Mouse (Mus musculus) intestine, embryonic 14.5 days (tissue): ENCODE measurements around the gene Nin. TPM values are rescaled to one million over a fixed set of nuclear protein-coding genes. Genes with fewer than 3 reads are reported as not detected.
A peak's percentile ranks its signal among the peaks of the same experiment; 100 is the strongest.

Experiments
- ATAC-seq: fragments of 200-750 bp; cut with Nextera tagmentation; replicated peaks from 2 replicates; pipeline ENCODE4 v1.8.0; 2017; ENCODE audit warnings: low read depth, moderate number of reproducible peaks, moderate TSS enrichment, moderate library complexity; ENCODE audit not compliant: low FRiP score, low TSS enrichment
- DNase-seq: peaks from one replicate; pipeline ENCODE4 v3.0.0-alpha.2; 2018; ENCODE audit warnings: low spot score
- H3K27ac ChIP-seq: fragments of 300-500 bp; sonication (generic); 2 replicates; pipeline ENCODE4 v1.5.1; 2014; ENCODE audit warnings: low read depth, mild to moderate bottlenecking, control low read depth
- H3K27me3 ChIP-seq: fragments of 300-500 bp; sonication (generic); replicated peaks from 2 replicates; pipeline ENCODE4 v1.6.1; 2014; ENCODE audit warnings: low read length, control low read depth; ENCODE audit not compliant: control insufficient read depth, insufficient read depth
- H3K36me3 ChIP-seq: fragments of 300-500 bp; sonication (generic); 2 replicates; pipeline ENCODE4 v1.6.1; 2014; ENCODE audit warnings: low read length, control low read depth; ENCODE audit not compliant: control insufficient read depth, insufficient read depth
- H3K4me1 ChIP-seq: fragments of 300-500 bp; sonication (generic); replicated peaks from 2 replicates; pipeline ENCODE4 v1.6.1; 2014; ENCODE audit warnings: low read length, control low read depth, mixed read lengths; ENCODE audit not compliant: control insufficient read depth, insufficient read depth
- H3K4me2 ChIP-seq: fragments of 300-500 bp; sonication (generic); 2 replicates; pipeline ENCODE4 v1.6.1; 2014; ENCODE audit warnings: low read length
- H3K4me3 ChIP-seq: fragments of 300-500 bp; sonication (generic); 2 replicates; pipeline ENCODE4 v1.5.1; 2014; ENCODE audit warnings: low read depth, low read length, control low read depth, mixed read lengths
- H3K9ac ChIP-seq: fragments of 300-500 bp; sonication (generic); 2 replicates; pipeline ENCODE4 v1.6.1; 2014; ENCODE audit warnings: mild to moderate bottlenecking, low read length
- H3K9me3 ChIP-seq: fragments of 300-500 bp; sonication (generic); 2 replicates; pipeline ENCODE4 v1.6.1; 2016; ENCODE audit warnings: low read length, control low read depth; ENCODE audit not compliant: control insufficient read depth
- WGBS: fragments of 180-500 bp; shearing (Covaris S2); extraction: QIAGEN DNeasy Blood & Tissue Kit; methylation state at CpG from one replicate; pipeline ENCODE4 v1.1.7; 2014; 5-methylcytosine and 5-hydroxymethylcytosine counted together
- polyA plus RNA-seq: library from polyadenylated mRNA; unstranded; fragments of >200 nt; fragmentation: Nextera tagmentation; extraction: Ambion mirVana; gene quantifications from 2 replicates; pipeline ENCODE4 v1.2.1, GENCODE M21; 2014

Nin gene
- polyA plus RNA-seq, 1 experiment from 2014 or later, result 18.5 TPM

- Histone ChIP-seq H3K9ac (no peak overlapping the region), H3K27ac (no peak overlapping the region), H3K9me3 (0 out of 2 replicates have a peak, but pooled peaks cover 5% of the 10 kb centered on the region), H3K36me3 (peaks cover 6% of the 10 kb centered on the region; the same call in 1 of the 2 replicates), H3K4me2 (no peak overlapping the region), H3K27me3 (no peaks in the 10 kb centered on the region), H3K4me1 (no peaks in the 10 kb centered on the region), H3K4me3 (no peak overlapping the region)
- DNase-seq (no peak), ATAC-seq (no peak)
- WGBS, result 92% methylated on average over 5 of the region's 5 CpGs
Measured at GRCm38 (mm10) chr12:70084198-70084597, 29.3 kb downstream of the Nin start.

- Histone ChIP-seq H3K27me3 (no peaks in the 10 kb centered on the region), H3K9ac (no peak overlapping the region), H3K9me3 (0 out of 2 replicates have a peak, but pooled peaks cover 5% of the 10 kb centered on the region), H3K27ac (no peak overlapping the region), H3K36me3 (0 out of 2 replicates have a peak, but pooled peaks cover 5% of the 10 kb centered on the region), H3K4me3 (no peak overlapping the region), H3K4me1 (no peaks in the 10 kb centered on the region), H3K4me2 (no peak overlapping the region)
- ATAC-seq (no peak), DNase-seq (no peak)
- WGBS, result 98% methylated on average over 4 of the region's 4 CpGs
Measured at GRCm38 (mm10) chr12:70083737-70084136, 29.8 kb downstream of the Nin start.

- 0 out of 2 replicates have a peak, but pooled peaks cover 5% of the 10 kb centered on the region for H3K9me3 ChIP-seq
- no peaks in the 10 kb centered on the region for H3K36me3 ChIP-seq
- no peak for DNase-seq
- WGBS, result 86% methylated on average over 3 of the region's 3 CpGs
- H3K9ac ChIP-seq, result no peak overlapping the region
- no peak overlapping the region for H3K27ac ChIP-seq
- no peak overlapping the region for H3K4me3 ChIP-seq
- no peaks in the 10 kb centered on the region for H3K4me1 ChIP-seq
- H3K4me2 ChIP-seq, result no peak overlapping the region
- no peak for ATAC-seq
- H3K27me3 ChIP-seq, result no peaks in the 10 kb centered on the region
Measured at GRCm38 (mm10) chr12:70082935-70083532, 30.5 kb downstream of the Nin start.

DNA sequence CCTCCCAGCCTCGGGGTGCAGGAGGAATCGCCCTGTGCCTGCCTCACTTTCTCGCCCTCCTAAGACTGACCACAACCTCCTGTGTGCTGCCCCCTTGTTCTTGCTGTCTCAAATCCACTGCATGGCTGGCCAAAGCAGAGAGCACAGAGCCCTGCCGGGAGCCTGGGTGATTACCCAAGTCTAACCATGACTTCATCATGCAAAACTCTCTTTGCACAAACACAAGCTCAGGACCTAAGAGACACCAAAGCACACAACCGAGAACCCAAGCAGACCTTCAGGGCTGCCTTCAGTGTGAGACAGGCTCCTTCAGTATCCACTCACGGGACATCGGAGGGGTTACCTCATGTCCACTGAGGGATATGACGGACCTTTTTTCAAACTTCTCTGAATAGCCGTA, 31.0 kb downstream of the Nin start:
- Histone ChIP-seq H3K4me1 (no peaks in the 10 kb centered on the region), H3K27me3 (no peaks in the 10 kb centered on the region), H3K4me3 (no peak overlapping the region), H3K36me3 (no peaks in the 10 kb centered on the region; the same call in 1 of the 2 replicates), H3K9me3 (0 out of 2 replicates have a peak, but pooled peaks cover 5% of the 10 kb centered on the region), H3K27ac (no peak overlapping the region), H3K9ac (no peak overlapping the region), H3K4me2 (no peak overlapping the region)
- 93% methylated on average over 9 of the region's 9 CpGs for WGBS
- no peak for ATAC-seq
- DNase-seq, result no peak

GRCm38 (mm10) chr12:70078471-70079025, 35.0 kb downstream of the Nin start:
- H3K27ac ChIP-seq, result no peak overlapping the region
- DNase-seq (no peak), ATAC-seq (no peak)
- H3K9me3 ChIP-seq, result no peaks in the 10 kb centered on the region
- no peak overlapping the region for H3K9ac ChIP-seq
- WGBS, result 84% methylated on average over 7 of the region's 7 CpGs
- H3K27me3 ChIP-seq, result no peaks in the 10 kb centered on the region
- H3K4me2 ChIP-seq, result no peak overlapping the region
- no peak overlapping the region for H3K4me3 ChIP-seq
- peaks cover 16% of the 10 kb centered on the region for H3K36me3 ChIP-seq
- H3K4me1 ChIP-seq, result no peaks in the 10 kb centered on the region

GRCm38 (mm10) chr12:70076493-70076892, 37.0 kb downstream of the Nin start:
- H3K36me3 ChIP-seq, result peaks cover 21% of the 10 kb centered on the region
- no peak for ATAC-seq
- no peak overlapping the region for H3K27ac ChIP-seq
- H3K4me2 ChIP-seq, result no peak overlapping the region
- H3K4me1 ChIP-seq, result no peaks in the 10 kb centered on the region
- H3K4me3 ChIP-seq, result no peak overlapping the region
- DNase-seq, result no peak
- no peaks in the 10 kb centered on the region for H3K9me3 ChIP-seq
- no peak overlapping the region for H3K9ac ChIP-seq
- WGBS, result 89% methylated on average over 11 of the region's 11 CpGs
- no peaks in the 10 kb centered on the region for H3K27me3 ChIP-seq

DNA sequence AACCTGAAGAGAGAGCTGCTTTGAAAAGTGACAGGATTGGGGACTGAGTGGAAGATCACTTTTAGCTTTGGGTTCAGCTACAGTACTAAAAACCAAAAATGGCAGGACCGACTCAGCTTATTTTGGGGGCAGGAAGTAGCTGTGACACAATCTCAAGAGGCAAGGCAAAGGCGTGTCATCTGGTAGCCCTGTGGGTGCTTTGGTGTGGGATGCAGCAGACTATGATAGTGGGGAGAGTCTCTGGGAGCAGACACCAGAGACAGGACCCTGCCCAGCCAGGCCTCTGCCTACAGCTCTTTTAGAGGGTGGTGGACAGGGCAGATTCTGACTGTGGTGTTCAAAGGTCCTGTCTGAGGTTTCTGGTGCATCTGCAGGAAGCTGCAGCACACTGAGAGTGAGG, 38.5 kb downstream of the Nin start:
- 93% methylated on average over 2 of the region's 2 CpGs for WGBS
- ATAC-seq (no peak), DNase-seq (no peak)

GRCm38 (mm10) chr12:70070888-70071287, 42.6 kb downstream of the Nin start:
- WGBS, result 67% methylated on average over 7 of the region's 7 CpGs
- peaks cover 13% of the 10 kb centered on the region for H3K36me3 ChIP-seq
- no peak overlapping the region for H3K4me3 ChIP-seq
- H3K4me2 ChIP-seq, result no peak overlapping the region
- H3K9me3 ChIP-seq, result no peaks in the 10 kb centered on the region
- DNase-seq (no peak), ATAC-seq (no peak)
- H3K27me3 ChIP-seq, result no peaks in the 10 kb centered on the region
- no peak overlapping the region for H3K27ac ChIP-seq
- no peak overlapping the region for H3K9ac ChIP-seq
- H3K4me1 ChIP-seq, result peaks cover 9% of the 10 kb centered on the region

More for the DNA sequence above, 38.5 kb downstream of the Nin start:
- Histone ChIP-seq H3K9ac (no peak overlapping the region), H3K4me1 (peaks cover 7% of the 10 kb centered on the region), H3K27ac (no peak overlapping the region), H3K36me3 (peaks cover 21% of the 10 kb centered on the region), H3K4me2 (no peak overlapping the region), H3K27me3 (no peaks in the 10 kb centered on the region), H3K4me3 (no peak overlapping the region), H3K9me3 (no peaks in the 10 kb centered on the region)

DNA sequence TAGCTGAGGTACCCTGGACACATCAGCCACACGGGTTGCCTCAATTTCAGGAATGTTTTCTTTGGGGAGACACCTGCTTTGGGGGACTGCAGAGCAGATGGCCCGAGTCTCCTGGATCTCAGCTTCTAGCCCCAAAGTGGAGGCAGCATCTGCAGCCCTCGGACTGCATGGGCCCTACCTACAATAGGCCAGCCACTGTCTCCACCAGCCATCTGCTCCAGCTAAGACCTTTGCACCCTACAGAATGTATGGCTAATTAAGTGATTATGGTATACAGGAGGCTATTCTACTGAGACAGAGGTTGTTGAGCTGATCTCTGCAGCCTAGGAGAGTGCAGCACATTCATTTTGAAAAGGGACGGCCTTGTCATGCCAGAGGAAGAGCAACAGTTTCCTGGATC, 43.2 kb downstream of the Nin start:
- Histone ChIP-seq H3K36me3 (peaks cover 12% of the 10 kb centered on the region), H3K27ac (no peak overlapping the region), H3K4me1 (peaks cover 9% of the 10 kb centered on the region), H3K4me3 (no peak overlapping the region), H3K9me3 (no peaks in the 10 kb centered on the region), H3K9ac (no peak overlapping the region), H3K27me3 (no peaks in the 10 kb centered on the region), H3K4me2 (no peak overlapping the region)
- ATAC-seq, result peak; percentile 70; the same call in 1 of the 2 replicates
- DNase-seq, result no peak
- 31% methylated on average over 4 of the region's 4 CpGs for WGBS
